Mouse (Mus musculus) embryonic facial prominence, embryonic 15.5 days (tissue): ENCODE measurements around the gene Zfp617. TPM values are rescaled to one million over a fixed set of nuclear protein-coding genes. Genes with fewer than 3 reads are reported as not detected.

ENCODE experiments used
- ATAC-seq: fragments of 200-750 bp; cut with Nextera tagmentation; 2 replicates; pipeline ENCODE4 v1.8.0; 2017; ENCODE audit warnings: low read depth, moderate TSS enrichment; ENCODE audit not compliant: insufficient number of reproducible peaks, low FRiP score, low TSS enrichment
- H3K27ac ChIP-seq: fragments of 300-500 bp; sonication (generic); replicated peaks from 2 replicates; pipeline ENCODE4 v1.5.1; 2015; ENCODE audit warnings: mild to moderate bottlenecking, inconsistent platforms
- H3K27me3 ChIP-seq: fragments of 300-500 bp; sonication (generic); 2 replicates; pipeline ENCODE4 v1.6.1; 2015; ENCODE audit warnings: inconsistent platforms
- H3K36me3 ChIP-seq: fragments of 300-500 bp; sonication (generic); 2 replicates; pipeline ENCODE4 v1.6.1; 2015; ENCODE audit warnings: mild to moderate bottlenecking, inconsistent platforms
- H3K4me1 ChIP-seq: fragments of 300-500 bp; sonication (generic); 2 replicates; pipeline ENCODE4 v1.6.1; 2015; ENCODE audit warnings: inconsistent platforms
- H3K4me2 ChIP-seq: fragments of 300-500 bp; sonication (generic); replicated peaks from 2 replicates; pipeline ENCODE4 v1.6.1; 2015; ENCODE audit warnings: mild to moderate bottlenecking, inconsistent platforms
- H3K4me3 ChIP-seq: fragments of 300-500 bp; sonication (generic); replicated peaks from 2 replicates; pipeline ENCODE4 v1.5.1; 2015; ENCODE audit warnings: mild to moderate bottlenecking, inconsistent platforms
- H3K9ac ChIP-seq: fragments of 300-500 bp; sonication (generic); 2 replicates; pipeline ENCODE4 v1.6.1; 2015; ENCODE audit warnings: inconsistent platforms
- H3K9me3 ChIP-seq: fragments of 300-500 bp; sonication (generic); replicated peaks from 2 replicates; pipeline ENCODE4 v1.6.1; 2016; ENCODE audit warnings: inconsistent platforms
- WGBS: fragments of 180-500 bp; shearing (Covaris S2); methylation state at CpG from one replicate; pipeline ENCODE4 v1.1.7; 2015; 5-methylcytosine and 5-hydroxymethylcytosine counted together
- polyA plus RNA-seq: library from polyadenylated mRNA; unstranded; fragments of >200 nt; fragmentation: Nextera tagmentation; extraction: Ambion mirVana; gene quantifications from 2 replicates; pipeline ENCODE4 v1.2.1, GENCODE M21; 2015

Zfp617 gene
- polyA plus RNA-seq, 1 experiment from 2014 or later: 23.1 TPM

- H3K4me3 ChIP-seq: no peak overlapping the region
- H3K27me3 ChIP-seq: no peaks in the 10 kb centered on the region
- no peak for ATAC-seq
- H3K36me3 ChIP-seq: peaks cover 5% of the 10 kb centered on the region
- H3K27ac ChIP-seq: no peak overlapping the region
- no peaks in the 10 kb centered on the region for H3K4me1 ChIP-seq
- H3K4me2 ChIP-seq: no peak overlapping the region
- no peak overlapping the region for H3K9ac ChIP-seq
- no peaks in the 10 kb centered on the region for H3K9me3 ChIP-seq
- WGBS: 81% methylated on average over 3 of the region's 3 CpGs
Measured at GRCm38 (mm10) chr8:71974211-71974610, 65.8 kb downstream of the Zfp617 start.

GRCm38 (mm10) chr8:71981032-71981431 is 72.6 kb downstream of the Zfp617 start:
- Histone ChIP-seq H3K27ac (no peak overlapping the region), H3K36me3 (no peaks in the 10 kb centered on the region), H3K9ac (no peak overlapping the region), H3K4me1 (no peaks in the 10 kb centered on the region), H3K4me3 (no peak overlapping the region), H3K4me2 (no peak overlapping the region), H3K27me3 (no peaks in the 10 kb centered on the region), H3K9me3 (no peaks in the 10 kb centered on the region)
- no peak for ATAC-seq
- 63% methylated on average over 2 of the region's 2 CpGs for WGBS

GRCm38 (mm10) chr8:71981456-71981855 is 73.0 kb downstream of the Zfp617 start:
- WGBS: 75% methylated on average over 4 of the region's 4 CpGs
- H3K4me3 ChIP-seq: no peak overlapping the region
- ATAC-seq: no peak
- no peaks in the 10 kb centered on the region for H3K4me1 ChIP-seq
- H3K27ac ChIP-seq: no peak overlapping the region
- H3K27me3 ChIP-seq: no peaks in the 10 kb centered on the region
- no peaks in the 10 kb centered on the region for H3K9me3 ChIP-seq
- H3K9ac ChIP-seq: no peak overlapping the region
- H3K36me3 ChIP-seq: no peaks in the 10 kb centered on the region
- no peak overlapping the region for H3K4me2 ChIP-seq

Other genes starting within 250 kb of the Zfp617 start
- gene Unc13a, start 236.9 kb upstream of the Zfp617 start, polyA plus RNA-seq: 1.2 and 2.0 TPM in 2 replicates
- 5.3 and 6.3 TPM in 2 replicates for gene Jak3, start 232.3 kb upstream of the Zfp617 start, polyA plus RNA-seq
- gene Insl3, start 219.4 kb upstream of the Zfp617 start, polyA plus RNA-seq: 1.1 TPM in 2 replicates
- 1.1 and 1.4 TPM in 2 replicates for gene B3gnt3, start 206.8 kb upstream of the Zfp617 start, polyA plus RNA-seq
- gene Fcho1, start 182.9 kb upstream of the Zfp617 start, polyA plus RNA-seq: 8.1 and 9.8 TPM in 2 replicates
- gene Zfp709, start 26.6 kb upstream of the Zfp617 start, polyA plus RNA-seq: 5.4 and 8.6 TPM in 2 replicates
- gene Zfp882, start within 50 bp of the Zfp617 start, polyA plus RNA-seq: 6.3 and 7.0 TPM in 2 replicates
- 13.6 and 15.0 TPM in 2 replicates for gene Zfp961, start 42.4 kb downstream of the Zfp617 start, polyA plus RNA-seq
- 1.3 and 1.5 TPM in 2 replicates for gene Cyp4f18, start 101.0 kb downstream of the Zfp617 start, polyA plus RNA-seq
- gene Olfr372, start 132.6 kb downstream of the Zfp617 start, polyA plus RNA-seq: not detected in 2 replicates
- gene Olfr373, start 174.5 kb downstream of the Zfp617 start, polyA plus RNA-seq: 0.17 TPM in 1 of 2 replicates, not detected in the other
- gene Olfr374, start 198.4 kb downstream of the Zfp617 start, polyA plus RNA-seq: 0.08 TPM in 1 of 2 replicates, not detected in the other
- gene Tpm4, start 226.3 kb downstream of the Zfp617 start, polyA plus RNA-seq: 600 and 613 TPM in 2 replicates